Mouse (Mus musculus) limb, embryonic 10.5 days (tissue): ENCODE data around the gene Atad1. TPM values are rescaled to one million over a fixed set of nuclear protein-coding genes. Genes with fewer than 3 reads are reported as not detected.

Experiments
- DNase-seq: peaks from one replicate; pipeline ENCODE4 v3.0.0-alpha.2; 2017; ENCODE audit warnings: low spot score
- H3K27ac ChIP-seq: fragments of 300-500 bp; sonication (generic); 2 replicates; pipeline ENCODE4 v1.5.1; 2016; ENCODE audit warnings: mild to moderate bottlenecking
- H3K27me3 ChIP-seq: fragments of 300-500 bp; sonication (generic); 2 replicates; pipeline ENCODE4 v1.6.1; 2016; ENCODE audit warnings: low read depth, mild to moderate bottlenecking; ENCODE audit not compliant: poor library complexity, severe bottlenecking
- H3K36me3 ChIP-seq: fragments of 300-500 bp; sonication (generic); 2 replicates; pipeline ENCODE4 v1.6.1; 2016; ENCODE audit warnings: mild to moderate bottlenecking, moderate library complexity
- H3K4me1 ChIP-seq: fragments of 300-500 bp; sonication (generic); 2 replicates; pipeline ENCODE4 v1.6.1; 2016
- H3K4me3 ChIP-seq: fragments of 300-500 bp; sonication (generic); 2 replicates; pipeline ENCODE4 v1.5.1; 2016; ENCODE audit warnings: mild to moderate bottlenecking, moderate library complexity
- H3K9me3 ChIP-seq: fragments of 300-500 bp; sonication (generic); replicated peaks from 2 replicates; pipeline ENCODE4 v1.6.1; 2016; ENCODE audit warnings: mild to moderate bottlenecking
- WGBS: fragments of 180-500 bp; shearing (Covaris S2); methylation state at CpG from one replicate; pipeline ENCODE4 v1.1.7; 2016; 5-methylcytosine and 5-hydroxymethylcytosine counted together
- polyA plus RNA-seq: library from polyadenylated mRNA; unstranded; fragments of >200 nt; fragmentation: Nextera tagmentation; extraction: Ambion mirVana; gene quantifications from 2 replicates; pipeline ENCODE4 v1.2.1, GENCODE M21; 2016

The Atad1 gene
- polyA plus RNA-seq, 1 experiment from 2014 or later, result 71.7 TPM

DNA sequence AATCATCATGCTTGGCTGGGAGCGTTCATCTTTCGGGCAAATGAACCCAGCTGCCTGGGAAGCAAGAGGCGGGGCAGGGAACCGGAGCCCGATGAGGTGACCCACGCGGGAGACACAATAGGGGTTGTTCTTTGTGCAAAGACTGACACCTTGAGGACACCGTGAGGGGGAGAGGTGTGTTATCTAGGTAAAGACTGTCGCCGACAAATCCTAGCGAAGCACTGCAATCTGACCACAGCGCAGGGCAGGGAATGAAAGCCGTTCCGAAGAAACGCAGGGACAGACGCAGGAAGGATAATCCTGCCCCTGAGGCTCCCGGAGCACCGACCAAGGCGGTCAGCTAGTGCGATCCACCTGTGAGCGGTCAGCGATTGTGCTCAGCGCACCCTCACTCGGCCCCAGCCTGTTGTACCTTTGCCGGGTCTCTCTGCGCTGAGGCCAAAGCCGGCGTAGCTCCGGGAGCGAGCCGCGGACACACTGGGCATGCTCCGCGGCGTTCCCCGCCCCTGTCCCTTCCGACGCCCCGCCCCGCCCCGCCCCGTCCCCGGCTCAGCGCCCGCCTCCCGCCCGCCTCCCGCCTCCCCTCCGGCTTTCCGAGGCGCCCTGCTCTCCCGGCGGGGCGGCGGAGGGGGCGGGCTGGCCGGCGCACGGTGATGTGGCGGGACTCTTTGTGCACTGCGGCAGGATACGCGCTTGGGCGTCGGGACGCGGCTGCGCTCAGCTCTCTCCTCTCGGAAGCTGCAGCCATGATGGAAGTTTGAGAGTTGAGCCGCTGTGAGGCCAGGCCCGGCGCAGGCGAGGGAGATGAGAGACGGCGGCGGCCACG lies 17.5 kb upstream of the Atad1 start, which contains the start of gene Pten:
Gene Pten (plus strand): TSS at position 598 of the 826 bp plus-strand sequence.
- Histone ChIP-seq H3K4me1 (peaks cover 20% of the 10 kb centered on the region), H3K9me3 (no peaks in the 10 kb centered on the region), H3K27ac (peak within 1 kb of the TSS; percentile 98), H3K4me3 (peak within 1 kb of the TSS; percentile 86), H3K27me3 (peaks cover 19% of the 10 kb centered on the region), H3K36me3 (0 out of 2 replicates have a peak, but pooled peaks cover 2% of the 10 kb centered on the region)
- WGBS, result under 1% methylated on average over 62 of the region's 77 CpGs
- peak; percentile 99 for DNase-seq

DNA sequence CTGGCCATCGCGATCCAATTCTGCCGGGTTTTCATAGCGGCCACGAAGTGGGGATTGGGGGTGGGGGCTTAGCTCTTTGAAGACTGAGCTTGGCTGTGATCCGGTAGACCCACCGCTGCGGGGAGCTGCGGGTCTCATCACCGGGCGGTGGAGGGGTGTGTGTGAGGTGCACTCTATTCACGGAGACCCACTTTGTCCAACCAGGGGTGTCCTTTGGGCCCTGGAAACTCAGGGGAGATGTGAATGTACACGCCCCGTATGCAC lies 17.0 kb upstream of the Atad1 start:
- Histone ChIP-seq H3K27me3 (peaks cover 19% of the 10 kb centered on the region), H3K27ac (peak overlapping the region; percentile 98), H3K9me3 (no peaks in the 10 kb centered on the region), H3K4me1 (peaks cover 20% of the 10 kb centered on the region), H3K36me3 (0 out of 2 replicates have a peak, but pooled peaks cover 2% of the 10 kb centered on the region), H3K4me3 (peak overlapping the region; percentile 86)
- DNase-seq, result no peak
- WGBS, result 0% methylated on average over 14 of the region's 14 CpGs

DNA sequence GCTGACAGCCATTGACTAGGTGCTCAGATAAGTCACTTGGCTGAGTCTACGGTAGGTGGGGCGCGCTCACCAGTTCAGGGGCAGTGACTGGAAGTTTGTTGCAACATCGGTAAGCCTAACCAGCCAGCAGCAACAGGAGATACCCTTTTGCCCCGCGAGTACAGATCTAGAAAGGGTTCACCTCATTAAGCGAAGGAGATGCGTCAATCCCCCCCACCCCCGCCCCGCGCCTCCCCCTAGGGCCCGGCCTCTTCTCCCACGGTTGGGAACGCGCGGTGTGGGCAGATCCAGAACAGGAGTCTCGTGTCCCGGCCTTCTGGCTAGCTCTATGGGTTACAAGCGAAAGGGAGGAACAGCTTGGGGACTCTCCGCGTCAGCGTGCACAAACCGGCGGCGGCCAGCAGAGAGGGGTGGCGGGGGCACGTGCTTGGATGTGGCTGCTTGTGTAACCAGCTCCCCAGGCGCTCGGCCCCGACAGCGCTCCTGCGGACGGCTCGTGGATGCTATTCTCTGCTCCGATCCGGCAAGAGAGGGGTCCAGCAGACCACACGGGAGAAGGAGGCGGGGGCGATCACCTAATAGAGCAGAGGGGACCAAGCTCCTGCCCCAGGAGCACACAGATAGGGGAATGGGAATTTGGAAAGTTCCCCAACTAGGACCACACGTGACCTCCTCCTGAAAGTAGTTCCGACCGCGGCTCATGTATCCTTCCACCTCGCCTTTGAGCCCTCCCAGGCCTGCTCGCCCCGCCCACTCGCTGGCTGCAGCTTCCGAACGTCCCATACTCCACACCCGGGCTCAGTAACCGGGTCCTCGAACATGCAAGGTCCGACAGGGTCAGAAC lies 16.4 kb upstream of the Atad1 start:
- Histone ChIP-seq H3K4me1 (peaks cover 20% of the 10 kb centered on the region), H3K27me3 (peaks cover 19% of the 10 kb centered on the region), H3K27ac (peak overlapping the region; percentile 98), H3K36me3 (0 out of 2 replicates have a peak, but pooled peaks cover 2% of the 10 kb centered on the region), H3K9me3 (no peaks in the 10 kb centered on the region), H3K4me3 (peak overlapping the region; percentile 86)
- under 1% methylated on average over 53 of the region's 53 CpGs for WGBS
- DNase-seq, result peak; percentile 96

DNA sequence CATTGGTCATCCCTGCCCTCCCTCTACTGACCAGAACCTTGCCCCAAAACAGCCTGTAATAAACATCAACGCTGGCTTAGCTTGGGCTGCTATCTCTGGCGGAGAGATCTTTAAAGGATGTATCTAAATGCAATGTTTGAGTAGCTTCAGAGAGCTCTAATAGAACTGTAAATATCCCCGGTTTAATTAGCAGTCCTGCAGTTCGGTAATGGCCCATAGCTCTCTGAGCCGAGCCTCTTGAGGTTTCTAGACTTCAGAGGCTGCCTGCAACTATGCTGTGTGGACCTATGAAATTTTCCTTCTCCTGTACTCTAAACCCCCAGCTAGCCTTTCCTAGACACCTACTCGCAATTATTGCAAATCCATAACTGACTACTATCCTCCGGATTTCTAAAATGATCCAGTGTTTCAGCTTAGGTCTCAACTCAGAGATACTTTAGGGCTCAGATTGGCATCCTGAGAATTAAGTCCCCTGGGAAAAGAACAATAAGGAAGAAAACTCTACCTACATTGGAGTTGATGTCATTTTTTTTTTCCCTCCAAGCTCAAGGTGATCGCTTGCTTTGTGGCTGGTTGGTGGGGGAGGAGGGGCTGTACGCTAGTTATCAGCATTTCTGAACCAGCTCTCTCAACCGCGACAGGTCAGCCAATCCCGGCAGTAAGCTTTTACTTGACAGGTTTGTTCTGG lies 15.7 kb upstream of the Atad1 start:
- no peak for DNase-seq
- Histone ChIP-seq H3K4me3 (peak overlapping the region; percentile 86), H3K27ac (peak overlapping the region; percentile 98; the same call in 1 of the 2 replicates), H3K4me1 (peaks cover 15% of the 10 kb centered on the region), H3K36me3 (no peaks in the 10 kb centered on the region), H3K9me3 (no peaks in the 10 kb centered on the region), H3K27me3 (peaks cover 19% of the 10 kb centered on the region)
- 5% methylated on average over 12 of the region's 12 CpGs for WGBS

DNA sequence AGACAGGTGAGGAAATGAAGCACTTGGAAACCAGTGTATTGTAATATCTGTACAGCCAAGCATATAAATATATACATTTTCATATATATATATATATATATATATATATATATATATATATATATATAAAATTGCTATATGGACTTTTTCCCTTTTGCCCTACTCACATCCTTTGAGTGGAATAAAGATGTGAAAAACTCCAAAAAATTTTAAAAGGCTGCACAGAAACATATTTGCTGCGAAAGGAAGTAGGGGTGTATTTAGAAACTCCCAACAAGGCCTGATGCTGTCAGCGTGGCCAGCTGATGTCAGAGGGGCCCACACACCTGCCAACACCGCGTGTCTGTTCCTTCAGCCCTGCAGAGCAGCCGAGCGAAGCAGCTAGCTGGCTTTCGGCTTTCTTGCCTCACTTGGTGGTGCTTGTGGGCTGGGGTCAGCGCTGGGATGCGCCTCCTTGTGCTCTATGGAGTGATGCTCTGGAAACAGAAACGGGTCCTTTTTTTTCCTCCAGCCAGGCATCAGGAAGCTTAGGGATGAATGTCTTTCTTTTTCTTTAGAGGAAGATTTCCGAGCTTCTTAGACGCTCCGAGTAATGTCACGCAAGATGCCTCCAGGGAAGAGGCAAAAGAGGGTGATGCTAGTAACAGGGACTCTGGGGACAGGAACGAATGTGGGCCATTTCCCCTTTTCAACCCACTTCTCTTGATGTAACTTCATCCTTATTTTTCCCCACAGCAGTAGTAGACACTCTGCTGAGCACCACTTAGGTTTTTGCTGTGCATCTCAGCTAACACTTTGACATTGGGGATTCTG lies 14.8 kb upstream of the Atad1 start:
- peaks cover 10% of the 10 kb centered on the region for H3K4me1 ChIP-seq
- no peak for DNase-seq
- H3K27ac ChIP-seq, result no peak overlapping the region
- peaks cover 19% of the 10 kb centered on the region for H3K27me3 ChIP-seq
- no peaks in the 10 kb centered on the region for H3K9me3 ChIP-seq
- peak overlapping the region; percentile 86; the same call in 1 of the 2 replicates for H3K4me3 ChIP-seq
- WGBS, result 21% methylated on average over 15 of the region's 15 CpGs
- H3K36me3 ChIP-seq, result no peaks in the 10 kb centered on the region

DNA sequence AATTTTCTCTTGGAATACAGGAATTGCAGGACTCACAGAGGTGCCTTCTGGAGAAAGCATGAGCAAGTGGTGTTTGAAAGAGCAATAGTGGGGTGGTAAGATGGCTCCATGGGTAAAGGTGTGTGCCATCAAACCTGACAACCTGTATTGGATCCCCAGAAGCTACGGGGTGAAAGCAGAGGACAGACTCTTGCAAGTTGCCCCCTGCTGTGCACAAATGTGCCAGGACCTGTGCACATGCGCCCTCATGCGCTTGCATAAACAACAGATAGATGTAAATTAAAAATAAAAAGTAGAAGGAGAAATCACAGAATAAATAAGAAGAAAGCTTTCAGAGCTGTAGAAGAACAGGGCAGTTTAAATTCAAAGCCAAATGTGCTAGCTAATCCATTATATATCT lies 13.8 kb upstream of the Atad1 start:
- Histone ChIP-seq H3K27me3 (peaks cover 19% of the 10 kb centered on the region), H3K4me3 (no peak overlapping the region), H3K36me3 (no peaks in the 10 kb centered on the region), H3K9me3 (no peaks in the 10 kb centered on the region), H3K4me1 (peaks cover 7% of the 10 kb centered on the region; the same call in 1 of the 2 replicates), H3K27ac (no peak overlapping the region)
- WGBS, result 77% methylated on average over 3 of the region's 3 CpGs
- DNase-seq, result no peak

DNA sequence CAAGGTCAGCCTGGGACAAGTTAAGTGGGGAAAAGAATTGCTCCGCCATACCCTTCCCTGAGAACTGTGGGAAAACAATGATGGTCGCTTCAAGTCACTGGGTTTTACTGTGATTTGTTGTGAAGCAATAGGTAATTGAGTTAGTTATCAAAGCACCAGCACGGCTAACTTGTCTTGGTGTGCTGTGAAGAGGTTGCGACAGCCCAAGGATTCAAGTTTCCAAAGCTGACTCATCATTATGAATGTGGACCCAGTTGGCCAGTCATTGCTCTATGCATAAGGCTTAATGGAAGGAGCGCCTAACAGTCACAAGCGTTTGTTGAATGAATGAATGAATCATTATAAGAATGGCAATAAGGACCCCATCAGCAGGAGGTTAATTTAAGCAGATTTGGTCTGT lies 12.8 kb upstream of the Atad1 start:
- Histone ChIP-seq H3K4me3 (no peak overlapping the region), H3K27ac (no peak overlapping the region), H3K4me1 (peaks cover 7% of the 10 kb centered on the region; the same call in 1 of the 2 replicates), H3K9me3 (no peaks in the 10 kb centered on the region), H3K36me3 (no peaks in the 10 kb centered on the region), H3K27me3 (peaks cover 19% of the 10 kb centered on the region)
- no peak for DNase-seq
- WGBS, result 93% methylated on average over 6 of the region's 6 CpGs

DNA sequence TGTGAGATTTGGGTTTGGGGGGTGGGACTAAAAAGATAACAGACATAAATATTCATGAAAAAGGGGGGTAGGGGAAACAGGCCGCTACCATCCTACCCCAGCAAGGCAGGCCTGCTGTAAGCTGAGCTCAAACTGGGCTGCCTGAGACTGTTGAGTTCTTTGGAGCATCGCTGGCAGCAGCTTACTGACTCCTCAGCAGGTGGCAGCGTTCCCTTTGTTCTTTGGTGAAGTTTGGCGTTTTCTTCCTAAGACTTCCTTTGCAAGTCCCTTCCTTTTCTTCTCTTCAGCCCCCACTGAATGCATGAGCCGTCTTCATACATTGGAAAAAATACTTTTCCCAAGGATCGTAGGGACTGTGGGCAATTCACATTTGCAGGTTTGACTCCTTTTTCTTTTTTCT lies 9.8 kb upstream of the Atad1 start:
- 25% methylated on average over 6 of the region's 6 CpGs for WGBS
- Histone ChIP-seq H3K4me3 (no peak overlapping the region), H3K27ac (no peak overlapping the region), H3K36me3 (no peaks in the 10 kb centered on the region), H3K27me3 (peaks cover 12% of the 10 kb centered on the region; the same call in 1 of the 2 replicates), H3K9me3 (no peaks in the 10 kb centered on the region), H3K4me1 (no peaks in the 10 kb centered on the region)
- DNase-seq, result no peak

DNA sequence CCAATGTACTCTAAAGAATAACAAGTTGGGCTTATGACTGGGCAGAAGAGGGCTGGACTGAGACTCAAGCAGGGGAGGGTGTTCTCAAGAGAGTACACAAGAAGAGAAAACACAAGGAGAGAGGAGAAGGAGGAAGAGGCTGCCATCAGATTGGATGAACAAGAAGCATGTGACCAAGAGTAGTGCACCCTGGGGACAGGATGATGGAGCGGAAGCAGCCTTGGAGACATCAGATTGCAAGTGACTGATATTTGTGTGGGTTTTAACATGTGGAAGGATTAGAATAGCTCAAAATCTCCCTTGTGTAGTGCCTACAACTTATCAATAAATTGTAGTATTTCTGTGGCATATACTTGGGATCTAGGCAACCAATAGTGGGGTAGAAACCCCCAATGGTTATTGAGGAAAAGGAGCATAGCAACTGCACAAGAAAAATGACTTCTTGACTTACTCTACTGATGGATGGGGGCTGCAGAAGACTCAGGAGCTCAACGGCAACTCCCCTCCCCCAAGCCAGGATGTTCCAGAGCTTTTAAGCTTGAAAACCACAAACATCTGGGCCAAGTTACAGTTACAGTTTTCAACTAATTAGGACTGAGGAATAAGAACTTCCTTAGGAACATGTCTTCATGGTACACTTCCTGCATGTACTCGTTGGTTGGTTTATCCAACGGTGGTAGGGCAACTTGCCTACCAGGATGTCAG lies 1.2 kb upstream of the Atad1 start:
- Histone ChIP-seq H3K4me1 (no peaks in the 10 kb centered on the region), H3K36me3 (no peaks in the 10 kb centered on the region), H3K27me3 (no peaks in the 10 kb centered on the region), H3K27ac (no peak overlapping the region), H3K9me3 (no peaks in the 10 kb centered on the region), H3K4me3 (no peak overlapping the region)
- 93% methylated on average over 4 of the region's 4 CpGs for WGBS
- no peak for DNase-seq

DNA sequence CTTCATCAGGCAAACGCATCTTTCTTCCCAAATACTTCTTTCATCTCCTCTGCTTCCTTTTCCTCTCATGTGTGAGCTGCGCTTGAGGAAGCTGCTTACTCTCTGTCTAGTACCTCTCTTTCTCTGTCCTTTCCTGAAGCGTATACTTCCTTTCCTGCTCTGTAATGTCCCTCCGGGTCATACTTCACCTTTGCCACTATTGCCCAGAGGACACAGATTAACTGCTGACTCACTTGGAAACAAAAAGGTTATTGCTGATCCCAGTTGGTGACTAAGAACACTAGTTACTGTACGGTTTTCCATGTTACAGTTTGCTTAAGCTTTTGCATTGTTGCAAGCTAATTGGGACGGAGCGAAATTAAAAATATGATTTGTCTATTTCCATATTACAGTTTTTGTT lies 1.7 kb downstream of the Atad1 start:
- DNase-seq, result no peak
- Histone ChIP-seq H3K4me1 (no peaks in the 10 kb centered on the region), H3K9me3 (no peaks in the 10 kb centered on the region), H3K36me3 (no peaks in the 10 kb centered on the region), H3K4me3 (no peak overlapping the region), H3K27me3 (no peaks in the 10 kb centered on the region), H3K27ac (no peak overlapping the region)
- 85% methylated on average over 7 of the region's 7 CpGs for WGBS

DNA sequence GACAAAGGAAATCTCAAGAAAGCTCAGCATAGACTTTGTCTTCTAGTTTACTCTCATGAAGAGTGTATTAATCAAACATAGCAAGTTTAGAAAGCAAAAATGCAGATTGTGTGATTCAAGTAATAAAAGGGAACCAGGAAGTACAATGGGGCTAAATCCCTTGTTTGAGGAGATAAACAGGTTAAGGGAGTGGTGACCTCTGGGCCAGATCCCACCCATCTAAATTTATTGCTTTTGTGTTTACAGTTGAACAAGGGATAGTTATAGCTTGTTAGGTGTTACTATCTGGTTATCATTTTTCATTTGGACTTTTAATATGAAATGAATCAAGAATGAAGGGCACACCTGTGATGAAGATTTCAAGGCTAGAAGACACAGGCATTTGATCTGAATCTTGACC lies 6.7 kb downstream of the Atad1 start:
- H3K4me3 ChIP-seq, result no peak overlapping the region
- no peak overlapping the region for H3K27ac ChIP-seq
- no peaks in the 10 kb centered on the region for H3K36me3 ChIP-seq
- no peak for DNase-seq
- peaks cover 13% of the 10 kb centered on the region for H3K27me3 ChIP-seq
- no peaks in the 10 kb centered on the region for H3K9me3 ChIP-seq
- no peaks in the 10 kb centered on the region for H3K4me1 ChIP-seq

DNA sequence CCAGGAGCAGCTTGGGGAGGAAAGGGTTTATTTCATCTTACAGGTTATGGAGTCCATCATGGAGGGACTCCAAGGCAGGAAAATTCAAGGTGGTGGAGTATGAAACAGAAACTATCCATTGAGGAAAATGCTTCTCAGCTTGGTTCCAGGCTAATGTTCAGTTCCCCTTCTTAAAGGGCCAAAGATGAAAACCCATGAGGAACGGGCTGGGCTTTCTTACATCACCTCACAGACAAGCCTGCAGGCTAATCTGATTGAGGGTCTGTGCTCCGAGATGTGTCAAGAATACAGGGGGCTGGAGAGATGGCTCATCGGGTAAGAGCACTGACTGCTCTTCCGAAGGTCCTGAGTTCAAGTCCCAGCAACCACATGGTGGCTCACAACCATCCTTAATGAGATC lies 9.8 kb downstream of the Atad1 start:
- no peak for DNase-seq
- Histone ChIP-seq H3K4me1 (peaks cover 14% of the 10 kb centered on the region), H3K36me3 (no peaks in the 10 kb centered on the region), H3K4me3 (no peak overlapping the region), H3K9me3 (no peaks in the 10 kb centered on the region), H3K27me3 (peaks cover 37% of the 10 kb centered on the region), H3K27ac (no peak overlapping the region)
- 91% methylated on average over 4 of the region's 4 CpGs for WGBS
